Mouse (Mus musculus) frontal cortex, adult 2 months (tissue): ENCODE results near the gene Cby1. TPM values are rescaled to one million over a fixed set of nuclear protein-coding genes. Genes with fewer than 3 reads are reported as not detected.

ENCODE experiments used
- DNase-seq, 2 experiments: peaks; one replicate each; pipeline ENCODE4 v3.0.0; 2022; ENCODE audit warnings: low spot score in 1 of 2; ENCODE audit errors: extremely low spot score in 1 of 2
- polyA plus RNA-seq: library from polyadenylated mRNA; depleted of rRNA; stranded (reverse); fragments of >200 nt; gene quantifications from 2 replicates; pipeline ENCODE4 v1.2.3, GENCODE M21; 2012; rRNA removed

Cby1 gene
- polyA plus RNA-seq: 39.3 and 45.0 TPM in 2 replicates

- DNase-seq: peak; percentile 84 to 96
These were observed at the start of gene Cby1, which contains the start of gene Fam227a for GRCm38 (mm10) chr15:79658531-79659375. TSS of gene Cby1 (plus strand) at chr15:79659199. TSS of gene Fam227a (minus strand) at chr15:79658956.

- DNase-seq: no peak
These were observed 49.8 kb upstream of the Cby1 start for GRCm38 (mm10) chr15:79609226-79609625.

GRCm38 (mm10) chr15:79615501-79615900, 43.5 kb upstream of the Cby1 start:
- DNase-seq: no peak

GRCm38 (mm10) chr15:79616729-79617128, 42.3 kb upstream of the Cby1 start:
- DNase-seq: peak in 1 of 2 experiments; percentile 9

- DNase-seq: no peak
These were observed 41.9 kb upstream of the Cby1 start for GRCm38 (mm10) chr15:79617135-79617534.

- no peak for DNase-seq
These were observed 40.5 kb upstream of the Cby1 start for GRCm38 (mm10) chr15:79618456-79618855.

GRCm38 (mm10) chr15:79619770-79620414, 39.1 kb upstream of the Cby1 start:
- DNase-seq: no peak

- DNase-seq: no peak
These were observed 28.5 kb upstream of the Cby1 start for GRCm38 (mm10) chr15:79630471-79630870.

- DNase-seq: peak in 1 of 2 experiments; percentile 51
These were observed 17.7 kb upstream of the Cby1 start for GRCm38 (mm10) chr15:79641135-79641817.

GRCm38 (mm10) chr15:79645483-79645882, 13.5 kb upstream of the Cby1 start:
- DNase-seq: no peak

GRCm38 (mm10) chr15:79648130-79648529, 10.9 kb upstream of the Cby1 start:
- peak in 1 of 2 experiments; percentile 51 for DNase-seq

GRCm38 (mm10) chr15:79650569-79650968, 8.4 kb upstream of the Cby1 start:
- peak in 1 of 2 experiments; percentile 59 for DNase-seq

GRCm38 (mm10) chr15:79651481-79651880, 7.5 kb upstream of the Cby1 start:
- DNase-seq: no peak

GRCm38 (mm10) chr15:79656451-79656850, 2.5 kb upstream of the Cby1 start:
- DNase-seq: peak in 1 of 2 experiments; percentile 70

GRCm38 (mm10) chr15:79657837-79658530, 1.0 kb upstream of the Cby1 start:
- DNase-seq: peak; percentile 68 to 95

- DNase-seq: no peak
These were observed 2.9 kb downstream of the Cby1 start for GRCm38 (mm10) chr15:79661852-79662251.

- DNase-seq: peak; percentile 52 to 74
These were observed 5.7 kb downstream of the Cby1 start for GRCm38 (mm10) chr15:79664666-79665065.

GRCm38 (mm10) chr15:79669195-79669594, 10.2 kb downstream of the Cby1 start:
- no peak for DNase-seq

GRCm38 (mm10) chr15:79670249-79670971, 11.4 kb downstream of the Cby1 start, which contains the start of gene Tomm22:
TSS of gene Tomm22 (plus strand) at chr15:79670861.
- peak; percentile 83 to 93 for DNase-seq

- no peak for DNase-seq
These were observed 11.9 kb downstream of the Cby1 start for GRCm38 (mm10) chr15:79670972-79671299.
